Mouse (Mus musculus): ENCODE data around the gene Smpdl3b. TPM values are rescaled to one million over a fixed set of nuclear protein-coding genes. Genes with fewer than 3 reads are reported as not detected.

The Smpdl3b gene
- 0.68 and 0.99 TPM in 2 replicates for polyA plus RNA-seq (2014; fragmentation: Nextera tagmentation; extraction: Ambion mirVana)

GRCm38 (mm10) chr4:132756974-132757373 is at the start of gene Smpdl3b:
TSS of gene Smpdl3b (minus strand) at chr4:132757252.
- DNase-seq (ENCODE audit: low spot score) (peak; percentile 70), ATAC-seq (ENCODE audit: low FRiP score) (peak; percentile 71; the same call in 1 of the 2 replicates)
- Histone ChIP-seq H3K4me2 (replicated peaks) (peak within 1 kb of the TSS; percentile 69), H3K4me3 (replicated peaks; ENCODE audit: low read length) (peak within 1 kb of the TSS; percentile 31), H3K4me1 (replicated peaks; ENCODE audit: control insufficient read depth, insufficient read depth, low read length) (peaks cover 4% of the 10 kb centered on the region; the same call in 1 of the 2 replicates), H3K36me3 (replicated peaks; ENCODE audit: control insufficient read depth, insufficient read depth) (no peaks in the 10 kb centered on the region), H3K9ac (peak within 1 kb of the TSS; percentile 48), H3K27ac (no peak within 1 kb of the TSS), H3K9me3 (ENCODE audit: control insufficient read depth, low read length) (no peaks in the 10 kb centered on the region), H3K27me3 (ENCODE audit: control insufficient read depth, insufficient read depth, low read length) (peaks cover 15% of the 10 kb centered on the region; the same call in 1 of the 2 replicates)
- 1% methylated on average over 22 of the region's 22 CpGs for WGBS

GRCm38 (mm10) chr4:132806620-132807191 is 49.7 kb upstream of the Smpdl3b start:
- no peaks in the 10 kb centered on the region for H3K27me3 ChIP-seq (ENCODE audit: control insufficient read depth, insufficient read depth, low read length)
- no peak overlapping the region for H3K27ac ChIP-seq
- WGBS = 92% methylated on average over 7 of the region's 7 CpGs
- H3K4me2 ChIP-seq (replicated peaks) = no peak overlapping the region
- no peaks in the 10 kb centered on the region for H3K4me1 ChIP-seq (replicated peaks; ENCODE audit: control insufficient read depth, insufficient read depth, low read length)
- no peak overlapping the region for H3K4me3 ChIP-seq (replicated peaks; ENCODE audit: low read length)
- no peak for ATAC-seq (ENCODE audit: low FRiP score)
- H3K36me3 ChIP-seq (replicated peaks; ENCODE audit: control insufficient read depth, insufficient read depth) = no peaks in the 10 kb centered on the region
- H3K9ac ChIP-seq = no peak overlapping the region
- DNase-seq (ENCODE audit: low spot score) = no peak
- H3K9me3 ChIP-seq (ENCODE audit: control insufficient read depth, low read length) = no peaks in the 10 kb centered on the region

- no peaks in the 10 kb centered on the region for H3K36me3 ChIP-seq (replicated peaks; ENCODE audit: control insufficient read depth, insufficient read depth)
- H3K27ac ChIP-seq = no peak overlapping the region
- no peak overlapping the region for H3K4me2 ChIP-seq (replicated peaks)
- no peaks in the 10 kb centered on the region for H3K9me3 ChIP-seq (ENCODE audit: control insufficient read depth, low read length)
- ATAC-seq (ENCODE audit: low FRiP score) = no peak
- H3K9ac ChIP-seq = no peak overlapping the region
- H3K4me1 ChIP-seq (replicated peaks; ENCODE audit: control insufficient read depth, insufficient read depth, low read length) = no peaks in the 10 kb centered on the region
- no peaks in the 10 kb centered on the region for H3K27me3 ChIP-seq (ENCODE audit: control insufficient read depth, insufficient read depth, low read length)
- H3K4me3 ChIP-seq (replicated peaks; ENCODE audit: low read length) = no peak overlapping the region
- whole genome bisulfite sequencing = 87% methylated on average over 12 of the region's 12 CpGs
- DNase-seq (ENCODE audit: low spot score) = no peak
Measured at GRCm38 (mm10) chr4:132805599-132806197, 48.6 kb upstream of the Smpdl3b start.

DNA sequence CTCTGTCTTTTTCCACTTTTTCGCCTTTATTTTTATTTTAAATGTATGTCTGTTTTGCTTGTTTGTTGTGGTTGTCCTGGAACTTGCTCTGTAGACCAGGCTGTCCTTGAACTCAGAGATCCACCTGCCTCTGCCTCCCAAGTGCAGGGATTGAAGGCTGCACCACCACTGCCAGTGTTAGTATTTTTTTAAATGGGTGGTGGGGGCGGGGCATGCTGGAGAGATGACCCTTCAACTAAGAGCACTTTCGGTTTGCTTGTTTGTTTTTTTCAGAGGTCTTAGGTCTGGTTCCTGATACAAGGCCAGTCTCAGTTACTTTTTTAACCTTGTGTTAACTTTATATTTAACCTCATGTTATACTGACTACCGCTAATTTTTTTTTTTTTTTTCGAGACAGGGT is 48.1 kb upstream of the Smpdl3b start:
- no peaks in the 10 kb centered on the region for H3K4me1 ChIP-seq (replicated peaks; ENCODE audit: control insufficient read depth, insufficient read depth, low read length)
- no peak overlapping the region for H3K4me3 ChIP-seq (replicated peaks; ENCODE audit: low read length)
- H3K36me3 ChIP-seq (replicated peaks; ENCODE audit: control insufficient read depth, insufficient read depth) = no peaks in the 10 kb centered on the region
- no peaks in the 10 kb centered on the region for H3K27me3 ChIP-seq (ENCODE audit: control insufficient read depth, insufficient read depth, low read length)
- WGBS = 86% methylated on average over 5 of the region's 5 CpGs
- no peak overlapping the region for H3K27ac ChIP-seq
- ATAC-seq (ENCODE audit: low FRiP score) (no peak), DNase-seq (ENCODE audit: low spot score) (no peak)
- H3K9me3 ChIP-seq (ENCODE audit: control insufficient read depth, low read length) = no peaks in the 10 kb centered on the region
- no peak overlapping the region for H3K4me2 ChIP-seq (replicated peaks)
- H3K9ac ChIP-seq = no peak overlapping the region

DNA sequence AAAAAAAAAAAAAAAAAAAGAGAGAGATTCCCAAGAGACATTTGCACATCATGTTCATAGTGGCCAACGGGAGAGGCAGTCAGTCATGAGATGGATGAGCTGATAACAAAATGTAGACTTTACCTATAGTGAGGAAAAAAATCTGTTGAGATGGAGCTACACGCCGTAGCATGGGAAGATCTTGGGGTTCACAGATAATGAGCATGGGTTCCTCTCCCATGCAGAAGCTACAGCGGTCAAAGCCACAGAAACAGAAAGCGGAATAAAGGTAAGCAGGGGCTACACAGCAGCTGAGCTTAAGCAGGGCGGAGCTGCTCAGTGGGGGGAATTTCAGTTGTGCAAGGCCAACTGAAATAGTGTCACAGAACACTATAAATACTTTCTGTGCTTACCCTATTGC is 47.3 kb upstream of the Smpdl3b start:
- H3K9me3 ChIP-seq (ENCODE audit: control insufficient read depth, low read length) = no peaks in the 10 kb centered on the region
- ATAC-seq (ENCODE audit: low FRiP score) (no peak), DNase-seq (ENCODE audit: low spot score) (no peak)
- H3K4me2 ChIP-seq (replicated peaks) = no peak overlapping the region
- no peak overlapping the region for H3K27ac ChIP-seq
- 90% methylated on average over 6 of the region's 6 CpGs for WGBS
- no peaks in the 10 kb centered on the region for H3K27me3 ChIP-seq (ENCODE audit: control insufficient read depth, insufficient read depth, low read length)
- no peak overlapping the region for H3K9ac ChIP-seq
- no peaks in the 10 kb centered on the region for H3K36me3 ChIP-seq (replicated peaks; ENCODE audit: control insufficient read depth, insufficient read depth)
- no peaks in the 10 kb centered on the region for H3K4me1 ChIP-seq (replicated peaks; ENCODE audit: control insufficient read depth, insufficient read depth, low read length)
- no peak overlapping the region for H3K4me3 ChIP-seq (replicated peaks; ENCODE audit: low read length)

- 96% methylated on average over 7 of the region's 7 CpGs for WGBS
- no peak overlapping the region for H3K27ac ChIP-seq
- no peak overlapping the region for H3K9ac ChIP-seq
- DNase-seq (ENCODE audit: low spot score) (no peak), ATAC-seq (ENCODE audit: low FRiP score) (no peak)
- H3K4me2 ChIP-seq (replicated peaks) = no peak overlapping the region
- H3K4me3 ChIP-seq (replicated peaks; ENCODE audit: low read length) = no peak overlapping the region
- no peaks in the 10 kb centered on the region for H3K27me3 ChIP-seq (ENCODE audit: control insufficient read depth, insufficient read depth, low read length)
- no peaks in the 10 kb centered on the region for H3K4me1 ChIP-seq (replicated peaks; ENCODE audit: control insufficient read depth, insufficient read depth, low read length)
- no peaks in the 10 kb centered on the region for H3K36me3 ChIP-seq (replicated peaks; ENCODE audit: control insufficient read depth, insufficient read depth)
- no peaks in the 10 kb centered on the region for H3K9me3 ChIP-seq (ENCODE audit: control insufficient read depth, low read length)
Measured at GRCm38 (mm10) chr4:132803876-132804275, 46.8 kb upstream of the Smpdl3b start.

DNA sequence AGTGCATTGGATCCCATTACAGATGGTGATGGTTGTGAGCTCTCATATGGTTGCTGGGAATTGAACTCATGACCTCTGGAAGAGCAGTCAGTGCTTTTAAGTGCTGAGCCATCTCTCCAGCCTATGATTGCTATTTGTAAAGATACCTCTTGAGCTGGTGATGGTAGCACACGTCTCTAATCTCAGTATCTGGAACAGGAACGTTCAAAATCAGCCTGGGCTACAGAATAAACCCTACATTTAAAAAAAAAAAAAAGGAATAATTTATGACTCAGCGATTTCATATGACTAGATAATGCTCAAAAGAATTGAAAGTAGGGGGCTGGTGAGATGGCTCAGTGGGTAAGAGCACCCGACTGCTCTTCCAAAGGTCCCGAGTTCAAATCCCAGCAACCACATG is 46.2 kb upstream of the Smpdl3b start:
- no peak for ATAC-seq (ENCODE audit: low FRiP score)

GRCm38 (mm10) chr4:132802171-132802637 is 45.2 kb upstream of the Smpdl3b start:
- no peak overlapping the region for H3K9ac ChIP-seq
- no peak overlapping the region for H3K27ac ChIP-seq
- 65% methylated on average over 16 of the region's 16 CpGs for WGBS
- H3K27me3 ChIP-seq (ENCODE audit: control insufficient read depth, insufficient read depth, low read length) = no peaks in the 10 kb centered on the region
- DNase-seq (ENCODE audit: low spot score) = no peak
- H3K36me3 ChIP-seq (replicated peaks; ENCODE audit: control insufficient read depth, insufficient read depth) = no peaks in the 10 kb centered on the region
- no peak overlapping the region for H3K4me2 ChIP-seq (replicated peaks)
- no peak for ATAC-seq (ENCODE audit: low FRiP score)
- H3K9me3 ChIP-seq (ENCODE audit: control insufficient read depth, low read length) = no peaks in the 10 kb centered on the region
- H3K4me3 ChIP-seq (replicated peaks; ENCODE audit: low read length) = no peak overlapping the region
- no peaks in the 10 kb centered on the region for H3K4me1 ChIP-seq (replicated peaks; ENCODE audit: control insufficient read depth, insufficient read depth, low read length)

More for the DNA sequence above, 46.2 kb upstream of the Smpdl3b start:
- Histone ChIP-seq H3K4me3 (replicated peaks; ENCODE audit: low read length) (no peak overlapping the region), H3K27ac (no peak overlapping the region), H3K36me3 (replicated peaks; ENCODE audit: control insufficient read depth, insufficient read depth) (no peaks in the 10 kb centered on the region), H3K4me1 (replicated peaks; ENCODE audit: control insufficient read depth, insufficient read depth, low read length) (no peaks in the 10 kb centered on the region), H3K9me3 (ENCODE audit: control insufficient read depth, low read length) (no peaks in the 10 kb centered on the region), H3K9ac (no peak overlapping the region), H3K27me3 (ENCODE audit: control insufficient read depth, insufficient read depth, low read length) (no peaks in the 10 kb centered on the region), H3K4me2 (replicated peaks) (no peak overlapping the region)
- DNase-seq (ENCODE audit: low spot score) = no peak
- 93% methylated on average over 5 of the region's 5 CpGs for WGBS

GRCm38 (mm10) chr4:132801176-132802077 is 44.4 kb upstream of the Smpdl3b start:
- Histone ChIP-seq H3K9ac (no peak overlapping the region), H3K4me1 (replicated peaks; ENCODE audit: control insufficient read depth, insufficient read depth, low read length) (no peaks in the 10 kb centered on the region)
- 84% methylated on average over 18 of the region's 18 CpGs for WGBS

More at GRCm38 (mm10) chr4:132801176-132802077, 44.4 kb upstream of the Smpdl3b start:
- Histone ChIP-seq H3K27ac (no peak overlapping the region), H3K9me3 (ENCODE audit: control insufficient read depth, low read length) (no peaks in the 10 kb centered on the region), H3K4me2 (replicated peaks) (no peak overlapping the region), H3K4me3 (replicated peaks; ENCODE audit: low read length) (no peak overlapping the region), H3K27me3 (ENCODE audit: control insufficient read depth, insufficient read depth, low read length) (no peaks in the 10 kb centered on the region; the same call in 1 of the 2 replicates), H3K36me3 (replicated peaks; ENCODE audit: control insufficient read depth, insufficient read depth) (no peaks in the 10 kb centered on the region)
- DNase-seq (ENCODE audit: low spot score) = no peak
- ATAC-seq (ENCODE audit: low FRiP score) = no peak

Measured in hindbrain, embryonic 14.5 days (tissue).